Mouse (Mus musculus) lung, adult 2 months (tissue): ENCODE measurements around the gene Noto.

Experiments used
- CTCF ChIP-seq: fragments of 200-500 bp; IDR thresholded peaks from 2 replicates; pipeline ENCODE4 v1.5.1; 2011; ENCODE audit warnings: mild to moderate bottlenecking, low read length, control low read depth; ENCODE audit not compliant: insufficient read depth
- POLR2A ChIP-seq: fragments of 200-500 bp; IDR thresholded peaks from 2 replicates; pipeline ENCODE4 v1.6.1; 2011; ENCODE audit warnings: low read depth, mild to moderate bottlenecking, control low read depth, low read length, borderline replicate concordance; ENCODE audit errors: extremely low read depth

- no peak for TF ChIP-seq POLR2A
- TF ChIP-seq CTCF, result no peak
These were observed 48.9 kb downstream of the Noto start for GRCm38 (mm10) chr6:85472542-85472941.
